Mouse (Mus musculus): ENCODE data around the gene Slc39a8.
A peak's percentile ranks its signal among the peaks of the same experiment; 100 is the strongest.

Slc39a8 gene

DNA sequence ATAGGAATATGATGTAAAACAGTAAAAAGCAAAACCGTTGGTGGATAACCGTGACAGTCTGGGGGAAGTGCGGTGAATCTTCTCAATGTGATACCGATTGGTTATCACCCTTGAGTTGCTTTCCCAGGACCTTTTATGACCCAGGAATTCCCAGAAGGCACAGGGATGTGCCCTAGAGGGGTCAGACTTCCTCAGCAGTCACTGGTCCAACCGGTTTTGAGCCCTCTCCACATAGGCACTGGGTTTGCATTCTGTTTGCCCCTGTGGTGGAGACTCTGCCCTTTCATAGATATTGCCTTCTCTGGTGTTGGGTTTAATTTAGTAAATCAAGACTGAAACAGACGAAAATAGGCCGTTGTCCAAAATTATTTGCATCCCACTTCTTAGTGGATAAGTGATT, 20.8 kb downstream of the Slc39a8 start:
- DNase-seq (ENCODE audit: low spot score in 2 of 2): no peak

GRCm38 (mm10) chr3:135851607-135852006, 26.5 kb downstream of the Slc39a8 start:
- no peak for DNase-seq (ENCODE audit: low spot score in 2 of 2)

GRCm38 (mm10) chr3:135853604-135854297, 28.7 kb downstream of the Slc39a8 start:
- DNase-seq (ENCODE audit: low spot score in 2 of 2): peak in 1 of 2 experiments; percentile 22

DNA sequence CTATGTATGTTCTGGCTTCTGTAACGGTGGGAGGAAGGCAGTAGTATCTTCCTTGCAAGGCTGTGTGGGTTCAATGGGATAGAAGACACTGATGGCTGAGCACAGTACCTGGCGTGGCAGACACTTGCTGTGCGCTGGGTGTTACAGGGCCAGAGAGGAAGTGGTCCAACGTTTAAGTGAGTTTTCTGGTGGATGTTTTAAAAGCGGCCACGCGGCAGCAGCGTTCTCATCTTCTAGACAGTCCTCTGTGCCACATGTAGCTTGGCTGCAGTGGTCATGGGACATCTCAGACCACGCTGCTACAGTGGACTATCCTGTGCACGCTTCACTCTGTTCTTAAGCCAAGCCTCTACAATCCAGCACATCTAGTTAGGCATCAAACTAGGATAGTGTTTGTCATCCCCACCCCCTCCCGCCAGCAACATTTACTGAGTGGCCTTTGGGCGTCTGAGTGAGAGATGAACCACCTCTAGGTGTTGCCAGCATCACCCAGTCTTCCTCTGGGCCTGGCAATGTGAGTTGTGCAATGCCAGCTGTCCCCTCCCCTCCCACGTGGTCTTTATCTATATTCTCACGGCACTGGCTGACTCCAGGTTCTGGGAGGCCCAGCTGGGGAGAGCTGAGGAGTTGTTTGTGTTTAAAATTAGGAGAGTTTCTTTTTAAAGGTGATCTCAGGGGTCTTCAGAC, 29.4 kb downstream of the Slc39a8 start:
- DNase-seq (ENCODE audit: low spot score in 2 of 2): no peak

DNA sequence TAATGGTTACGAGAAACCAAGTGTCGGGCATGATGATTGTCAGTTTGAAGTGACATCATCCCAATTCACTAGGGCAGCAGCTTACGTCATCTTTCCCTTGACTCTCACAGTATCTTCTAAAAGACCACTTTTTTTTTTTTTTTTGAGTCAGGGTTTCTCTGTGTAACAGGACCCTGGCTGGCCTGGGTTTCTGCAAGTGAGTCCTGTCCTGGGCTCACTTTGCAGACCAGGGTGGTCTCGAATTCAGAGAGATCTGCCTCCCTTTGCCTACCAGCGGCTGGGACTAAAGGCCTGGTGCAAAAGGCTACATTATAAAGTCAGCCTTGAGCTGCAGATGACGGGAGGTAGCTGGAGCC, 29.9 kb downstream of the Slc39a8 start:
- DNase-seq (ENCODE audit: low spot score in 2 of 2): no peak

DNA sequence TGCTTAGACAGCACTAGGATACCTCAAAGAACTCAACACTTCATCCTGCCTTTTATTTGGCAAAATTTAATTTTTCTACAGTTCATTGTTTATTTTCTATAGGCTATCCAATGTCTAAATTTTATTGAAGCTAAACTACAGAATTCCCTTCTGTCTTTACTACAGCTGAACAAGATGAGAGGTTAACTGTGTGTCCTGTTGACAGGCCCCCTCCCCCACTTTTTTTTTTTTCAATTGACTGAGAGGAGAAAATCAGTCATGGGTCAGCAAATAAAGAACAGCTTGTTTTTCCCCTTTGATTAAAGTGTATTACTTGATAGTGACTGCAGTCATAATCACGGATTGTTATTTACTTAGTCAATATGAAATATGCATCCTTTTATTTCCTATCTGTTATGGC, 31.2 kb downstream of the Slc39a8 start:
- no peak for DNase-seq (ENCODE audit: low spot score in 2 of 2)

DNA sequence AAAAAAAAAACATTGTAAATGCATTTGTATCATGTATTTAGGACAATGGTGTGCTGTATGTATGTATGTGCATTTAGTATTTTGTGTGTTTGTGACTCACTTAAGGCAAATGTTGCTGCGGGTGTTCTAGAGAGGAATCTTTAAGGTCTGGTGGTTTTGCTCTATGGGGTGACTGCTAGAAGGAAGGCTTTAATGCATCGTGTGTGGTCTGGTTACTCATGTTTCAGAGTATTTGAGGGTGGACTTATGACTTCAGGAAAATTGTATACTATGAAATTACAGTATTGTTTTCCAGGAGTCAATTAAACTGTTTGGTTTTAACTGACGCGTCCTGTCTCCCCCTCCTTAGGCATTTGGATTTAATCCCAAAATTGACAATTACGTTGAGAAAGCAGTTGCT, 32.1 kb downstream of the Slc39a8 start:
- DNase-seq (ENCODE audit: low spot score in 2 of 2): no peak

DNA sequence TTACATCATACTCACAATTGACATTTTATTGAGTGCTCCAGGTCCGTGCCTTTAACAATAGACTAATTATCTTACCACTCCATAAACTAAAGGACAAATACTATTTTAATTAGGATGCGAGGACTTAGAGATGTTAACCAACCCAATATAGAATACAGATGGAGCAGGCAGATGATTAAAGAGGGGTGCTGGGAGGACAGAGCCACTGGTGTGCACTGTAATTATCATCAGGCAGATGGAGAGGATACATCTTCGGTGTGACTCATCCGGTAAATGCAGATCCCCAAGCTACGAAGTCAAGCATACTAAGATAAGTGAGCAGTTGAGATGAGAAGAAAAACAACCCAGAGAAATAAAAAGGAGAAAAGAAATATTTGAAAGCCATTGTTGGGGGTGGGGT, 34.4 kb downstream of the Slc39a8 start:
- no peak for DNase-seq (ENCODE audit: low spot score in 2 of 2)

DNA sequence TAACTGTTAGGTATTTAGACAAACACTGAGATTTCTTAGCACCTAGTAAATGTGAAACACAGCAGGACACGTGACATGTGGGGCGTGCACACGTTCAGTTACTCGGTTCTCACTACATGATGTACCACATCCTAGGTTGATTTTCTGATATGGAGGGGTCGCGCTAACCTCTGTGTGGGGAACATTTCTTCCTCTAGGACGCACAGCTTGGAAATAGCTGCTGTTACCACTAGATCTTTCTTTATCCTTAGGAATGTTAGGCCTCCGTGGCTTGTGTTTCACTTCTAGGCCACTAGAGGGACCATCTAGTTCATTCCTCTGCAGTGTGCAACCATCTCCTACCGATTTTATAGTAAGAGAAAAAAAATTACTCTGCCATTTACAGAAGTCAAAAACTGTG, 37.7 kb downstream of the Slc39a8 start:
- no peak for DNase-seq (ENCODE audit: low spot score in 2 of 2)

DNA sequence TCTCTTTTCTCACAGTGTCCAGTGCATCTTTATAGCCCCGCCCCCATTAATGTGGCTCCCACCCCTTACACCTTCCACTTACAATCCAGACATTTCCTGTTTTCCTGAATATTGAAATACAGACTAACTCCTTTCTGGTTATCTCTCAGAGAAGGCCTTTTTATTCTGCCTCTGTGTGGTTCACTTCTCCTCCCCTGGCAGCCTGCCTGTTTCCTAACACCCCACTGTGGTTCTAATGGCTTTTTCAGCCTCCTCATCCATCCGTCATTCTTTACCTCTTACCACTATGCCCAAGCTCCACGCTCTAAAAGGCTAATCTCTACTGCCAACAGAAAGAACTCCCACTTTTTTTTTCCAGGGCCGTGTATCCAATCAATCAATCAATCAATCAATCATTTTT, 44.0 kb downstream of the Slc39a8 start:
- no peak for DNase-seq (ENCODE audit: low spot score in 2 of 2)

- no peak for DNase-seq (ENCODE audit: low spot score in 2 of 2)
Observed at GRCm38 (mm10) chr3:135872325-135872724, 47.2 kb downstream of the Slc39a8 start.

DNA sequence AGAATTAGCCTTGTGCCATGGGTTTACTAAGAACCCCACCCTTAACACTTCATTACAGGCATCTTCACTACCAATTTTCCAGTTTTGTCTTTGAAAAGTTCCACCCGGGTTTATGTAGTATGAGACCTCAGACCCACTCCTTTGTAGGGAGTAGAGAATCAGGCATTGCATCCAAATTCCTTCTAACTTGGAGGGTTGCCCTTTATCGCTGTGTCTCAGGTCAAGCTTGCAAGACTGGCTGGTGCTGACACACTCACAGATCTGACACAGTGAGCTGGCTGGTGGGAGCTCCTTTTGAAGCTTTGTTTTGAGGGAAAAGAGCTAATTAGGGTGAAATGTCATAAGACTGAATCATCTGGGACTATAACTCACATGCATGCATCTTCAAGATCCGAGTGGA, 48.5 kb downstream of the Slc39a8 start:
- no peak for DNase-seq (ENCODE audit: low spot score in 2 of 2)

DNA sequence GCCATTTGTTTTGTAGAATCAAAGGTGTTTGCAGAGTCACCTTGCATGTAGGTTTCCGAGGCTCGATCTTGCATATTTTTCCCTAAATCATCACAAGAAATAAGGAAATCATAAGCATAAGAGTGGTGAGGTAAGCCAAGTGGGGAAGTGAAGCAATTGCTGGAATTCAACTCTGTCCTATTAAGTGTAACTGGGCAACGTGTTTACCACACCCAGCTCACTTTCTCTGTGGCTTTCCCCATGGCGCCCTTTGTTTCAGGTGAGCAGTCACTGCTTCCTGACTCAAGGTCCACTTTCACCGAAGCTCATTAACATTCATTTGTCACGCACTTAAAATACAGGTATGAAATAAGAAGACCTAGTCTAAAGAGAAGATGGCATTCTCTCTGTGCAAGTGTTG, 53.0 kb downstream of the Slc39a8 start:
- no peak for DNase-seq (ENCODE audit: low spot score in 2 of 2)

- no peak for DNase-seq (ENCODE audit: low spot score in 2 of 2)
Observed at GRCm38 (mm10) chr3:135885927-135886658, 61.0 kb downstream of the Slc39a8 start.

DNA sequence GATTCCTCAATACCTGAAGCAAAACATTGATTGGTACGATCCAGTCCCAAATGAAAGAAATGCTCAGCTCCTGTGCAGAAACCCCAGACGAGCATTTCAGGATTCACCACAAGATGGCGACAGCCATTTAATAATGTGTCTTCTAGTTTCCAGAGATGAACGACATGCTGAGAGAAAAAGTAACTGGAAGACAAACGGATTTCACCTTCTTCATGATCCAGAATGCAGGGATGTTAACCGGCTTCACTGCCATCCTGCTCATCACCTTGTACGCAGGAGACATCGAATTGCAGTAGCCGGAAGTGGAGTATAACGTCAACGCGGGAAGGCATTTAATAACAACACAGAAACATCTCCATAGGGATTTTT, 61.6 kb downstream of the Slc39a8 start:
- DNase-seq (ENCODE audit: low spot score in 2 of 2): peak; percentile 28 to 61

DNA sequence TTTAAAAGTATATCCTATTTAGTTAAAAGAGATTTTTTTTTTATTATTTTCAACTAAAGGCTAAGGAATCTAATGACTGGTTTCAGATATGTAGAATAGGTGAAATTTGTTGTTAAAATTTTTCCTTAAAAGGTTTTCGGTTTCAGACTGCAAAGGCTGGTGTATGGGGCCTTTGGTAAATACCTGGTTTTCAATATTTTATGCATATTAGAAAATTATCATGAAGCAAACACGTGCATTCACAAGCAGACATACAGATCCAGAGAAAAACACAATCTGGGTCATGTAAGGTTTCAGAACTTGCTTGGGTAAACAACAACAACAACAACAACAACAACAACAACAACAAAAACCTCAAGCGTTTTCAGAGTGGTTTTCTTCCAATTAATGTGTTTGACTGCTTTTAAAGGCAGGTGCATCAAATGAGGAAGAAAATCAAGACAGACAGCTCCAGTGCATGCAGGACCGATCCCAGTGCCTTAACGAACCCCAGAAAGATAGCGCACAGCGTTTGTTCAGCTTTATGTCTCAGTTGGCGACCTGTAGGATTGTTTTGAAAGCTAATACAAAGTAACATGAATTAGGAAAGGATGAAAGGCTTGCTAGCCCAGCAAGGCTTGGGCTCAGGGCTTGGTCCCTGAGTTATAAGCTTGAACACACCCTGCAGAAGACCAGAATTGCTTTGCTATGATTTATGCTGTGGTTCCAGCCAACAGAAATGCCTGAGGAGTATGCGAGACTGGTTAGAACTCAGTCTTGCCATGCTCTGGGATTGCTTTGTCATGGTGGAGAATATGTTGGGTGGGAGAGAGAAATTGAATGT, 62.2 kb downstream of the Slc39a8 start:
- DNase-seq (ENCODE audit: low spot score in 2 of 2): no peak

DNA sequence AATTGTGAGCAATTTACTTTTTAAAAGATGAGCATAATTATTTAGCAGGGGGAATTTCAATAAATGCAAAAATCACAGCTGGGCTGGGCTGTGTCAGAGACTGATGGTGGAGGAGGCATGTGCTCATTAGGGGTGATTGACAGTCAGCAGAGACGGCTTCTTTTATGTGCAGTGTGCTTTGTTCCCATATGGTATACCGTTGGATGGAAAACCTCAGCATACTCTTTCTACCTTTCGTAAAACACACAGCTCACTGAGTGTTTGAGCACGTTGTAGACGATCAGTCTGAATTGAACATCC, 62.7 kb downstream of the Slc39a8 start:
- no peak for DNase-seq (ENCODE audit: low spot score in 2 of 2)

- DNase-seq (ENCODE audit: low spot score in 2 of 2): no peak
Observed at GRCm38 (mm10) chr3:135889401-135889800, 64.3 kb downstream of the Slc39a8 start.

DNA sequence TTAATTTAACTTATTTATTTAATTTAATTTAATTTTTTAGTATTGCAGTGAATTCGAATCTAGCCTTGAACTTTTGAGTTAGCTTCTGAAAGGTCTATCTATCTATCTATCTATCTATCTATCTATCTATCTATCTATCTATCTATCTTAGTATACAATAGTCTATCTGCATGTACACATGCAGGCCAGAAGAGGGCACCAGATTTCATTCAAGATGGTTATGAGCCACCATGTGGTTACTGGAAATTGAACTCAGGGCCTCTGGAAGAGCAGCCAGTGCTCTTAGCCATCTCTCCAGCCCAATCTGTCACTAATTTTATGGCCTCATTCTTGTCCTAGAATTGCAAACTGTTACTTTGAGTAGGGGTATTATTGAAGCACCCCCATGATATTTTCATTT, 78.3 kb downstream of the Slc39a8 start:
- no peak for DNase-seq (ENCODE audit: low spot score in 2 of 2)

GRCm38 (mm10) chr3:135904881-135905280, 79.8 kb downstream of the Slc39a8 start:
- no peak for DNase-seq (ENCODE audit: low spot score in 2 of 2)

DNA sequence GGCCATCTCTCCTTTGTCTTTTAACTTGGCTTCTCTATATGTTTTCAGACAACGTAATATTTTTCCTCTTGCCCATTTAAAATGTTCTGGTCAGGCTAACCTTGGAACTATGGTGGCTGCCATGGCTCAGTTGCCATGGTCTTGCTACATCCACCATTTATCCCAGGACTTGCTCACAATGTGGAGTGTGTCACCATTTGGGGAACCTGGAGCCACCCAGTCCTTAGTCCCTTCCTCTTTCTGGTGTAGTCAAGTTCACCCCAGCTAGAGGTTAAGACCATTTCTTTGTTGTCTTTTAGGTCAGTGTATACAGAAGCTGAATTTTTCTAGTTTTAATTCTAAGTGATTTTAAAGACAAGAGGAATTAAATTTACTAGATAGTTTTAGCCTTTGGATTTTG, 80.7 kb downstream of the Slc39a8 start:
- DNase-seq (ENCODE audit: low spot score in 2 of 2): no peak

DNA sequence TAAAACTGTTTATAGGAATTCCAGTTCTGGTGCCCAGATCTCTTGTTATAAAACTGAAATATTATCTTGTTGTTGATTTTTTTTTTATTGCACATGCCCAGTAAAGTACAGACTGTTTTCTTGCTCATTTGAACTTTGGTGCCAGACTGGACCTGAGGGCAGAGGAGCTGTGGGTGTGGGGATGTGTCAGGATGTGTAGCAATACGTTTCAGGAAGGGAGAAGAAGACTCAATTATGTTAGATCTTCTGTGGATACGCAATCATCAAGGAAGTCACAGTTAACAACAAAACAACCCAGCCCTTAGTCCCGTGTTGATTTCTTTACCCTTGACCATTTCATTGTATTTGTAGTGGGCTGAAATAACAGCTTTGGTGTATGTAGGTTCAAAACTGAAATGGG, 81.9 kb downstream of the Slc39a8 start:
- DNase-seq (ENCODE audit: low spot score in 2 of 2): no peak
